Mouse (Mus musculus): ENCODE measurements at regions not wholly inside any gene's neighbourhood (a gene's known extent, or its start where the extent isn't known, plus 50 kb on each side); places are given as distances from the start of the nearest gene placed in this dataset.

DNA sequence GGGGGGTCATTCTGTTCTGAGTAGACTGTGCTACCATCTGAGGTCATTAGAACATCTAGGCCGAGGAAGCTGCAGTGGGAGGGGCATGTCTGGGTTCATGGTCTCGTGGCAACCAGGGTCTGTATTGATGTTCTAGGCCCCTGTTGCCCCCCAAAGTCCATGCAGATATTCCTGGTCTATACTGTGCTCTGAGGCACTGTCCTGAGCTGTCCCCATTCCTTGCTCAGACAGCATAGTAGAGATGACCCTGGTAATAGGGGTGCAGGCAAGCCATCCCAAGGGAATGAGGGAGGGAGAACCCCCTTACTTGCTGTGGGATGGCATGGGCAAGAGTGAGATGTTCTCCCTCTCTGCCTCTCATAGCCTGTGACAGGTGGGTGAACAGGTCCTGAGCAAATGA lies 293.1 kb upstream of the Fshr start:
- H3K4me3 ChIP-seq (ENCODE audit: low read depth, low read length): no peak overlapping the region
- H3K4me1 ChIP-seq (ENCODE audit: control insufficient read depth, insufficient read depth, low read length): no peaks in the 10 kb centered on the region
- no peak overlapping the region for H3K27ac ChIP-seq (replicated peaks; ENCODE audit: low read depth, low read length)
- DNase-seq (ENCODE audit: low spot score) (no peak), ATAC-seq (replicated peaks; ENCODE audit: insufficient number of reproducible peaks, low FRiP score, low TSS enrichment, low read depth) (peak; percentile 67; the same call in 1 of the 2 replicates)
- H3K9me3 ChIP-seq (replicated peaks; ENCODE audit: control insufficient read depth, low read length): no peaks in the 10 kb centered on the region
- no peak overlapping the region for H3K4me2 ChIP-seq (ENCODE audit: low read depth, low read length)
- H3K36me3 ChIP-seq (replicated peaks; ENCODE audit: control insufficient read depth, insufficient read depth, low read depth, low read length): no peaks in the 10 kb centered on the region
- H3K9ac ChIP-seq (replicated peaks; ENCODE audit: low read length): no peak overlapping the region
- no peaks in the 10 kb centered on the region for H3K27me3 ChIP-seq (ENCODE audit: control insufficient read depth, insufficient read depth, low read length)
- 81% methylated on average over 2 of the region's 2 CpGs for WGBS

DNA sequence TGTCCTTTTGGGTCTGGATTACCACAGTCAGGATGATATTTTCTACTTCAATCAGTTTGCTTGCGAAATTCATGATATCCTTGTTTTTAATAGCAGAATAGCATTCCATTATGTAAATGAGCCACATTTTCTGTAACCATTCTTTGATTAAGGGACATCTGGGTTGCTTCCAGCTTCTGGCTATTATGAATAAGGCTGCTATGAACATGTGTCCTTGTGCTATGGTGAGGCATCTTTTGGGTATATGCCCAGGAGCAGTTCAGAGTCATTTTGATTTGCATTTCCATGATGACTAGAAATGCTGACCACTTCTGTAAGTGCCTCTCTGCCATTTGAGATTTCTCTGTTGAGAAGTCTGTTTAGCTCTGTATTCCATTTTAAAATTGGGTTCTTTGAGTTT lies 266.0 kb upstream of the Fshr start:
- WGBS: 93% methylated on average over 1 of the region's 1 CpGs
- Histone ChIP-seq H3K4me2 (ENCODE audit: low read depth, low read length) (no peak overlapping the region), H3K27me3 (ENCODE audit: control insufficient read depth, insufficient read depth, low read length) (no peaks in the 10 kb centered on the region)

DNA sequence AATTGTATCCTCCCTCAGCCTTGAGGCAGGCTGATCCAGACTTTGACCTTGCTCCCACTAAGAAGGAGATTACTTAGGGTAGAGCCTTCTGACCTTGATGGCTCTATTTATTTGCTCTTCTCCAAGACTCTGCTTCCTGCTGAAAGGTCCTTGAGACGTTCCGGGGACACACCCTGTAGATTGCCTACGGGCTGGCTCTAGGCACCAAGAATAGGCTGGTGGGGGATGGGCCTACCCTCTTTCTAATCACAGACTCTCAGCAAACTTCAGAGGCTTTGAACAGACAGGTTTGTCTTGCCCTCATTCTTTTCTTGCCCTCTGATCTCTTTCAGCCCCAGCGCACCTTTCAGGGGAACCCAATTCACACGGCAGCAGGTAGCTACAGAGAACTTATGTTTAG lies 265.4 kb upstream of the Fshr start:
- Histone ChIP-seq H3K9ac (replicated peaks; ENCODE audit: low read length) (no peak overlapping the region), H3K4me2 (ENCODE audit: low read depth, low read length) (no peak overlapping the region), H3K36me3 (replicated peaks; ENCODE audit: control insufficient read depth, insufficient read depth, low read depth, low read length) (no peaks in the 10 kb centered on the region), H3K4me1 (ENCODE audit: control insufficient read depth, insufficient read depth, low read length) (no peaks in the 10 kb centered on the region), H3K27me3 (ENCODE audit: control insufficient read depth, insufficient read depth, low read length) (no peaks in the 10 kb centered on the region), H3K4me3 (ENCODE audit: low read depth, low read length) (no peak overlapping the region), H3K9me3 (replicated peaks; ENCODE audit: control insufficient read depth, low read length) (no peaks in the 10 kb centered on the region), H3K27ac (replicated peaks; ENCODE audit: low read depth, low read length) (no peak overlapping the region)
- no peak for DNase-seq (ENCODE audit: low spot score)
- no peak for ATAC-seq (replicated peaks; ENCODE audit: insufficient number of reproducible peaks, low FRiP score, low TSS enrichment, low read depth)
- WGBS: 76% methylated on average over 5 of the region's 5 CpGs

More for the DNA sequence above, 266.0 kb upstream of the Fshr start:
- Histone ChIP-seq H3K27ac (replicated peaks; ENCODE audit: low read depth, low read length) (no peak overlapping the region), H3K9ac (replicated peaks; ENCODE audit: low read length) (no peak overlapping the region), H3K36me3 (replicated peaks; ENCODE audit: control insufficient read depth, insufficient read depth, low read depth, low read length) (no peaks in the 10 kb centered on the region), H3K4me1 (ENCODE audit: control insufficient read depth, insufficient read depth, low read length) (no peaks in the 10 kb centered on the region), H3K9me3 (replicated peaks; ENCODE audit: control insufficient read depth, low read length) (no peaks in the 10 kb centered on the region), H3K4me3 (ENCODE audit: low read depth, low read length) (no peak overlapping the region)
- DNase-seq (ENCODE audit: low spot score): no peak
- no peak for ATAC-seq (replicated peaks; ENCODE audit: insufficient number of reproducible peaks, low FRiP score, low TSS enrichment, low read depth)

- Histone ChIP-seq H3K27me3 (ENCODE audit: control insufficient read depth, insufficient read depth, low read length) (no peaks in the 10 kb centered on the region), H3K4me3 (ENCODE audit: low read depth, low read length) (no peak overlapping the region), H3K9me3 (replicated peaks; ENCODE audit: control insufficient read depth, low read length) (no peaks in the 10 kb centered on the region), H3K9ac (replicated peaks; ENCODE audit: low read length) (no peak overlapping the region), H3K36me3 (replicated peaks; ENCODE audit: control insufficient read depth, insufficient read depth, low read depth, low read length) (no peaks in the 10 kb centered on the region), H3K27ac (replicated peaks; ENCODE audit: low read depth, low read length) (no peak overlapping the region), H3K4me2 (ENCODE audit: low read depth, low read length) (no peak overlapping the region), H3K4me1 (ENCODE audit: control insufficient read depth, insufficient read depth, low read length) (no peaks in the 10 kb centered on the region)
- DNase-seq (ENCODE audit: low spot score): peak; percentile 6
- ATAC-seq (replicated peaks; ENCODE audit: insufficient number of reproducible peaks, low FRiP score, low TSS enrichment, low read depth): no peak
- 71% methylated on average over 5 of the region's 5 CpGs for WGBS
These were observed 260.0 kb upstream of the Fshr start for GRCm38 (mm10) chr17:89460438-89460837.

DNA sequence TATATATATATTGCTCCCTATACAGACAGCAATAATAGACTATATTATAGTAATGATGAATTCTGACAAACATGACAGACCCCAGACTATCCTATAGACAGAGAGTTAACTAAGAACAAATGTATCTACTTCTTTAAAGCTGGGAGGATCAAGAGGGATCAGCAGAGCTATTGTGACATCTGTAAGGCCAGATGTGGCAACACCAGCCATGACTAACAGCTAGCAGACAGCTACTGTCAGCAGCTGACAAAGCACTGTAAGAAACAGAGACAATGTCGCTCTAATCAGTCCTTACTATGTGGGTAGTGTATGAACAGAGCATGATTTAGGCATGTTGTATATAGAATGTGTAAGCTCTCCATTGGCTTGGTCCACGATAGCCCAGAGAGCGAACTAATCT lies 253.8 kb upstream of the Fshr start:
- Histone ChIP-seq H3K36me3 (replicated peaks; ENCODE audit: control insufficient read depth, insufficient read depth, low read depth, low read length) (no peaks in the 10 kb centered on the region), H3K27ac (replicated peaks; ENCODE audit: low read depth, low read length) (no peak overlapping the region), H3K27me3 (ENCODE audit: control insufficient read depth, insufficient read depth, low read length) (no peaks in the 10 kb centered on the region), H3K9me3 (replicated peaks; ENCODE audit: control insufficient read depth, low read length) (no peaks in the 10 kb centered on the region), H3K9ac (replicated peaks; ENCODE audit: low read length) (no peak overlapping the region), H3K4me1 (ENCODE audit: control insufficient read depth, insufficient read depth, low read length) (no peaks in the 10 kb centered on the region), H3K4me2 (ENCODE audit: low read depth, low read length) (no peak overlapping the region), H3K4me3 (ENCODE audit: low read depth, low read length) (no peak overlapping the region)
- DNase-seq (ENCODE audit: low spot score) (no peak), ATAC-seq (replicated peaks; ENCODE audit: insufficient number of reproducible peaks, low FRiP score, low TSS enrichment, low read depth) (no peak)
- WGBS: 87% methylated on average over 3 of the region's 3 CpGs

DNA sequence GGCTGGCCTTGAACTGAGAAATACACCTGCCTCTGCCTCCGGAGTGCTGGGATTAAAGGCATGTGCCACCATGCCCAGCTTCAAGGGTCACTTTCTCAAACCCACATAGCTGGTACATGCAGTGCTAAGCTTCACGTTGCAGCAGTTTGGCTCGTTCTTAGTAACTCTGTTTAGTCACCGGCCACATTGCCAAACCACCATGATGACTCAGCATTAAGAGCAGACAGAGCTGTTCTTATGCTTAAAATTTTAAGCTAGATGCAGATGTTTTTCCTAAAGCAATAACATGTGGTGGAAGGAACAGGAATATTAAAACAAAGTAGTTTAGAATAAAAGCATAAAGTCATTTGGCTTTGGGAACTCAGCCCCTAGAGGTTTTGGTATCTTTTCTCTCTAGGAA lies 250.2 kb upstream of the Fshr start:
- H3K4me2 ChIP-seq (ENCODE audit: low read depth, low read length): no peak overlapping the region
- no peaks in the 10 kb centered on the region for H3K27me3 ChIP-seq (ENCODE audit: control insufficient read depth, insufficient read depth, low read length)
- DNase-seq (ENCODE audit: low spot score): no peak
- ATAC-seq (replicated peaks; ENCODE audit: insufficient number of reproducible peaks, low FRiP score, low TSS enrichment, low read depth): no peak
- H3K36me3 ChIP-seq (replicated peaks; ENCODE audit: control insufficient read depth, insufficient read depth, low read depth, low read length): no peaks in the 10 kb centered on the region
- WGBS: 81% methylated on average over 4 of the region's 4 CpGs
- H3K27ac ChIP-seq (replicated peaks; ENCODE audit: low read depth, low read length): no peak overlapping the region
- no peak overlapping the region for H3K9ac ChIP-seq (replicated peaks; ENCODE audit: low read length)
- no peaks in the 10 kb centered on the region for H3K9me3 ChIP-seq (replicated peaks; ENCODE audit: control insufficient read depth, low read length)
- no peak overlapping the region for H3K4me3 ChIP-seq (ENCODE audit: low read depth, low read length)
- H3K4me1 ChIP-seq (ENCODE audit: control insufficient read depth, insufficient read depth, low read length): no peaks in the 10 kb centered on the region

DNA sequence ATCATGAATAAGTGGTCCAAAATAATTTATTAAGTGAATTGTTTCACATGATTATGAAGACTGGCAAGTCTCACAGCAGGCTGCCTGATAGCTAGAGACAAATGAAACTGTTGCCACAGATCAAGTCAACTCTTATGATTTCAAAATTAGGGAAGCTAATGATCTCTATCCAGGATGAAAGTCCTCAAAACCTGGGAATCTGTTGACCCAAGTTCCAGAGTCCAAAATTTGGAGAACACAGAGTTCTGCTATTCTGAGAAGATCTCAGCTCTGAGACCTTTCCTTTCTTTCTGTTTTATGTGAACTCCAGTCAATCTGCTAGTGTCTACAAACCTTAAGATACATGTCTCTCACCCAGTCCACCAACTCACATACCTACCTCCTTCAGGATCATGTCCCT lies 248.9 kb upstream of the Fshr start:
- no peak overlapping the region for H3K4me3 ChIP-seq (ENCODE audit: low read depth, low read length)
- no peaks in the 10 kb centered on the region for H3K27me3 ChIP-seq (ENCODE audit: control insufficient read depth, insufficient read depth, low read length)
- H3K36me3 ChIP-seq (replicated peaks; ENCODE audit: control insufficient read depth, insufficient read depth, low read depth, low read length): no peaks in the 10 kb centered on the region
- H3K4me2 ChIP-seq (ENCODE audit: low read depth, low read length): no peak overlapping the region
- DNase-seq (ENCODE audit: low spot score): no peak
- ATAC-seq (replicated peaks; ENCODE audit: insufficient number of reproducible peaks, low FRiP score, low TSS enrichment, low read depth): no peak
- H3K9me3 ChIP-seq (replicated peaks; ENCODE audit: control insufficient read depth, low read length): no peaks in the 10 kb centered on the region
- no peak overlapping the region for H3K9ac ChIP-seq (replicated peaks; ENCODE audit: low read length)
- H3K4me1 ChIP-seq (ENCODE audit: control insufficient read depth, insufficient read depth, low read length): no peaks in the 10 kb centered on the region
- no peak overlapping the region for H3K27ac ChIP-seq (replicated peaks; ENCODE audit: low read depth, low read length)

GRCm38 (mm10) chr17:89434288-89434687 lies 233.8 kb upstream of the Fshr start:
- WGBS: 74% methylated on average over 4 of the region's 4 CpGs
- no peak overlapping the region for H3K4me2 ChIP-seq (ENCODE audit: low read depth, low read length)
- H3K27ac ChIP-seq (replicated peaks; ENCODE audit: low read depth, low read length): no peak overlapping the region
- H3K4me3 ChIP-seq (ENCODE audit: low read depth, low read length): no peak overlapping the region
- no peaks in the 10 kb centered on the region for H3K36me3 ChIP-seq (replicated peaks; ENCODE audit: control insufficient read depth, insufficient read depth, low read depth, low read length)
- H3K27me3 ChIP-seq (ENCODE audit: control insufficient read depth, insufficient read depth, low read length): no peaks in the 10 kb centered on the region
- H3K9me3 ChIP-seq (replicated peaks; ENCODE audit: control insufficient read depth, low read length): no peaks in the 10 kb centered on the region
- ATAC-seq (replicated peaks; ENCODE audit: insufficient number of reproducible peaks, low FRiP score, low TSS enrichment, low read depth) (no peak), DNase-seq (ENCODE audit: low spot score) (no peak)
- H3K9ac ChIP-seq (replicated peaks; ENCODE audit: low read length): no peak overlapping the region
- H3K4me1 ChIP-seq (ENCODE audit: control insufficient read depth, insufficient read depth, low read length): no peaks in the 10 kb centered on the region

DNA sequence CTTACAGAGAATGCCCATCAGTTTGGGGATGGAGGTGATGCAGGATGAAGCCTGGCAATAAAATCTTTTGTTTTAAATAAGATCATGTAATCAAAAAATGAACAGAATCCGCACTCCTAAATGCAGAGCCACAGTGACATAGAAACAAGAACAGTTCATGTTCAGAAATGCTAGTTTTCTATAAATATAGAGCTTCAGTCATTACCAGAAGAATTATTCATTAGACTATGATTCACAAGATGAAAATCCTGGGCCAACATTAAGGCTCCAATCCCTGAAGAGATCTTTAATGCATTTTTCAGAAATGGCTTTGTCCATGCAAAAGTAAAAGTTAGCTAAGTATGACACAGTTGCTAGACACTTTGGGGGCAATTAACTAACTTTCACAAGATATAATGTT lies 209.6 kb upstream of the Fshr start:
- no peak for ATAC-seq (replicated peaks; ENCODE audit: insufficient number of reproducible peaks, low FRiP score, low TSS enrichment, low read depth)
- Histone ChIP-seq H3K27me3 (ENCODE audit: control insufficient read depth, insufficient read depth, low read length) (no peaks in the 10 kb centered on the region), H3K4me1 (ENCODE audit: control insufficient read depth, insufficient read depth, low read length) (no peaks in the 10 kb centered on the region), H3K36me3 (replicated peaks; ENCODE audit: control insufficient read depth, insufficient read depth, low read depth, low read length) (no peaks in the 10 kb centered on the region), H3K9me3 (replicated peaks; ENCODE audit: control insufficient read depth, low read length) (no peaks in the 10 kb centered on the region), H3K9ac (replicated peaks; ENCODE audit: low read length) (no peak overlapping the region), H3K4me3 (ENCODE audit: low read depth, low read length) (no peak overlapping the region), H3K4me2 (ENCODE audit: low read depth, low read length) (no peak overlapping the region), H3K27ac (replicated peaks; ENCODE audit: low read depth, low read length) (no peak overlapping the region)
- no peak for DNase-seq (ENCODE audit: low spot score)
- WGBS: 81% methylated on average over 1 of the region's 1 CpGs
